Mouse (Mus musculus) testis, adult 2 months (tissue): Measurements from ENCODE around the gene Epb41.

Source experiments
- CTCF ChIP-seq: fragments of 200-500 bp; IDR thresholded peaks from 2 replicates; pipeline ENCODE4 v1.5.1; 2012; ENCODE audit warnings: low read depth, mild to moderate bottlenecking, inconsistent platforms, low read length, moderate library complexity; ENCODE audit not compliant: control insufficient read depth, insufficient read depth, insufficient replicate concordance
- POLR2A ChIP-seq: fragments of 200-500 bp; IDR thresholded peaks from 2 replicates; pipeline ENCODE4 v1.6.1; 2012; ENCODE audit warnings: low read depth, mild to moderate bottlenecking, inconsistent platforms, low read length, moderate library complexity; ENCODE audit not compliant: control insufficient read depth

DNA sequence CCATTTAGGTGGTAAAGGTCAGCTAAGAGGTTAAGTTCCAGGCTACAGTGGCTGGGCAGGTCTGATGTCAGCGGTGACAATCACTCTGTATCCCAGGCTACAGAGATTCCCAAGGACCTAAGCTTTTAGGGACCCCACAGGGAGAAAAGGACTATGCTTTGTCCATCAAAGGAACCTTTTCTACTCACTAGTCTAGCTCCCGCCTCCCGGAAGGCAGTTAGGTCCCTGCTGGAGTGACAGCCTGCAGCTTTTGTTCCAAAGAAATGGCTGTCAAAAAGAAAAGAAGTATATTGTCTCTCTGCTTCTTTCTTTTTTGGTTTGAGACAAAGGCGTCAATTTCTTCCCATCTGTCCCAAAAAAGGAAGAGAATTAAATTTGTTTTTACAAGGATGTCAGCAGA is 36.1 kb upstream of the Epb41 start:
- TF ChIP-seq CTCF (no peak), POLR2A (no peak)
